24 mouse cellular contexts compared by ENCODE assay signal in genomic region chr9:22353465-22353864, GRCm38 (mm10). TPM values are rescaled to one million over a fixed set of nuclear protein-coding genes. Genes with fewer than 3 reads are reported as not detected.
DNase-seq lines count a peak whose midpoint lies in the region; ATAC-seq and TF ChIP-seq lines count a peak whose summit lies in the region.
"Had no signal": no experiment of that assay in that cellular context is flagged by ENCODE, and none has a peak within 500 bp of the region (broad histone marks: within the 10 kb centered on the region; RNA-seq: fewer than 3 reads in every experiment).

No protein-coding gene starts in this region.

- H3K4me1 ChIP-seq in intestine, postnatal 0 days (replicated peaks; ENCODE audit: control insufficient read depth, insufficient read depth, low read length), result no peaks in the 10 kb centered on the region
- H3K4me1 ChIP-seq in intestine, embryonic 16.5 days (ENCODE audit: control insufficient read depth, insufficient read depth, low read length), result no peaks in the 10 kb centered on the region
- no peaks in the 10 kb centered on the region for H3K4me1 ChIP-seq in testis, adult 2 months (ENCODE audit: control insufficient read depth, insufficient read depth, low read length)
- no peaks in the 10 kb centered on the region for H3K4me1 ChIP-seq in liver, embryonic 12.5 days
- H3K4me1 ChIP-seq: hindbrain, embryonic 15.5 days; limb, embryonic 13.5 days; midbrain, embryonic 15.5 days had no signal

- TF ChIP-seq POLR2A in testis, adult 2 months (IDR thresholded peaks at IDR 0.05; ENCODE audit: control insufficient read depth, low read depth, low read length), result no peak

- peaks cover 33% of the 10 kb centered on the region for H3K36me3 ChIP-seq in intestine, postnatal 0 days (ENCODE audit: control insufficient read depth, insufficient read depth)
- peaks cover 17% of the 10 kb centered on the region; the same call in 1 of the 2 replicates for H3K36me3 ChIP-seq in intestine, embryonic 16.5 days (ENCODE audit: control insufficient read depth, insufficient read depth, low read length)
- peaks cover under 1% of the 10 kb centered on the region for H3K36me3 ChIP-seq in testis, adult 2 months (ENCODE audit: control insufficient read depth, insufficient read depth, low read length)
- peaks cover 86% of the 10 kb centered on the region for H3K36me3 ChIP-seq in liver, embryonic 12.5 days
- H3K36me3 ChIP-seq: hindbrain, embryonic 15.5 days; midbrain, embryonic 15.5 days had no signal

- no peak overlapping the region for H3K9ac ChIP-seq in intestine, postnatal 0 days (ENCODE audit: low read depth, low read length)
- no peak overlapping the region for H3K9ac ChIP-seq in intestine, embryonic 16.5 days (ENCODE audit: low read depth, low read length)
- H3K9ac ChIP-seq in liver, embryonic 12.5 days, result no peak overlapping the region
- H3K9ac ChIP-seq: hindbrain, embryonic 15.5 days; limb, embryonic 13.5 days; liver, embryonic 14.5 days; midbrain, embryonic 15.5 days had no signal

- H3K27me3 ChIP-seq in intestine, postnatal 0 days (replicated peaks; ENCODE audit: control insufficient read depth, insufficient read depth, low read length), result no peaks in the 10 kb centered on the region
- H3K27me3 ChIP-seq in intestine, embryonic 16.5 days (replicated peaks; ENCODE audit: control insufficient read depth, insufficient read depth, low read length), result no peaks in the 10 kb centered on the region
- H3K27me3 ChIP-seq in testis, adult 2 months (ENCODE audit: control insufficient read depth, insufficient read depth, low read length), result no peaks in the 10 kb centered on the region
- H3K27me3 ChIP-seq in liver, embryonic 12.5 days (replicated peaks), result no peaks in the 10 kb centered on the region
- H3K27me3 ChIP-seq: hindbrain, embryonic 15.5 days; limb, embryonic 13.5 days; megakaryocyte, embryonic 14.5 days; midbrain, embryonic 15.5 days had no signal

- H3K4me3 ChIP-seq in intestine, postnatal 0 days (ENCODE audit: low read depth, low read length), result no peak overlapping the region
- no peak overlapping the region for H3K4me3 ChIP-seq in intestine, embryonic 16.5 days (ENCODE audit: low read length)
- H3K4me3 ChIP-seq in testis, adult 2 months (ENCODE audit: control insufficient read depth, low read depth, low read length), result peak overlapping the region; percentile 73
- H3K4me3 ChIP-seq in liver, embryonic 12.5 days, result no peak overlapping the region
- H3K4me3 ChIP-seq: hindbrain, embryonic 15.5 days; limb, embryonic 13.5 days; megakaryocyte, embryonic 14.5 days; midbrain, embryonic 15.5 days; myocyte had no signal

- H3K27ac ChIP-seq in intestine, postnatal 0 days (ENCODE audit: low read depth, low read length), result no peak overlapping the region
- H3K27ac ChIP-seq in intestine, embryonic 16.5 days (ENCODE audit: low read length), result no peak overlapping the region
- H3K27ac ChIP-seq in testis, adult 2 months (ENCODE audit: control insufficient read depth, insufficient read depth, low read depth, low read length), result no peak overlapping the region
- H3K27ac ChIP-seq in liver, embryonic 12.5 days, result no peak overlapping the region
- H3K27ac ChIP-seq: hindbrain, embryonic 15.5 days; limb, embryonic 13.5 days; liver, embryonic 14.5 days; midbrain, embryonic 15.5 days had no signal

- 0 out of 2 replicates have a peak, but pooled peaks have one; percentile 15 for TF ChIP-seq CTCF in intestine, postnatal 0 days (IDR thresholded peaks at IDR 0.05; ENCODE audit: low read depth)
- no peak for TF ChIP-seq CTCF in testis, adult 2 months (IDR thresholded peaks at IDR 0.05; ENCODE audit: control insufficient read depth, insufficient read depth, insufficient replicate concordance, low read depth, low read length)

- no peak for ATAC-seq in intestine, postnatal 0 days
- ATAC-seq in intestine, embryonic 16.5 days, result no peak
- no peak for ATAC-seq in liver, embryonic 12.5 days
- ATAC-seq: midbrain, embryonic 15.5 days had no signal

- H3K9me3 ChIP-seq in intestine, postnatal 0 days (ENCODE audit: control insufficient read depth), result no peaks in the 10 kb centered on the region
- no peaks in the 10 kb centered on the region for H3K9me3 ChIP-seq in intestine, embryonic 16.5 days (ENCODE audit: control insufficient read depth, low read length)
- H3K9me3 ChIP-seq in liver, embryonic 12.5 days (replicated peaks), result no peaks in the 10 kb centered on the region
- H3K9me3 ChIP-seq: hindbrain, embryonic 15.5 days; limb, embryonic 13.5 days; megakaryocyte, embryonic 14.5 days; midbrain, embryonic 15.5 days had no signal

- H3K4me2 ChIP-seq in intestine, postnatal 0 days (replicated peaks; ENCODE audit: low read depth), result no peak overlapping the region
- no peak overlapping the region for H3K4me2 ChIP-seq in intestine, embryonic 16.5 days (ENCODE audit: low read depth, low read length)
- H3K4me2 ChIP-seq in liver, embryonic 12.5 days, result no peak overlapping the region
- H3K4me2 ChIP-seq: hindbrain, embryonic 15.5 days; limb, embryonic 13.5 days; midbrain, embryonic 15.5 days had no signal

- 97% methylated on average over 5 of the region's 5 CpGs for WGBS in intestine, postnatal 0 days
- 92% methylated on average over 5 of the region's 5 CpGs for WGBS in intestine, embryonic 16.5 days
- WGBS in liver, embryonic 12.5 days (ENCODE audit: insufficient replicate concordance), result 87% methylated on average over 5 of the region's 5 CpGs

- DNase-seq in testis, postnatal 14 days (ENCODE audit: low spot score), result no peak
- peak; percentile 18 for DNase-seq in WW6 (ENCODE audit: low read depth, low spot score)
- no peak for DNase-seq in cerebellum, postnatal 10 days
- DNase-seq: adrenal gland, adult 8-10 months; B cell, adult 2 months; cerebellum, adult 9-11 months; embryo, embryonic 11 days; gastrocnemius, postnatal 10 days; heart, adult 18-20 months; heart, postnatal 36 days; kidney, adult 11 months; layer of hippocampus, postnatal 36 days; lung, postnatal 14 days; thymus, adult 18-20 months had no signal

RNA-seq across cellular contexts. Expression of gene Anln, which starts 35.5 kb away (rescaled TPM):
- polyA plus RNA-seq in intestine, postnatal 0 days (2015; fragmentation: Nextera tagmentation; extraction: Ambion mirVana), result 9.9 and 10.9 TPM in 2 replicates
- 35.7 and 36.0 TPM in 2 replicates for polyA plus RNA-seq in intestine, embryonic 16.5 days (2015; fragmentation: Nextera tagmentation; extraction: Ambion mirVana)
- polyA plus RNA-seq in testis, adult 2 months (2012; rRNA removed), result 5.1 and 6.3 TPM in 2 replicates
- 35.2 and 35.3 TPM in 2 replicates for polyA plus RNA-seq in liver, embryonic 12.5 days (2016; fragmentation: Nextera tagmentation; extraction: Ambion mirVana)

RNA-seq across cellular contexts. Expression of gene Zfp810, which starts 46.0 kb away (rescaled TPM):
- polyA plus RNA-seq in intestine, postnatal 0 days (2015; fragmentation: Nextera tagmentation; extraction: Ambion mirVana), result 7.7 and 8.4 TPM in 2 replicates
- 11.8 and 12.7 TPM in 2 replicates for polyA plus RNA-seq in intestine, embryonic 16.5 days (2015; fragmentation: Nextera tagmentation; extraction: Ambion mirVana)
- 2.5 and 2.6 TPM in 2 replicates for polyA plus RNA-seq in testis, adult 2 months (2012; rRNA removed)
- 4.9 and 5.0 TPM in 2 replicates for polyA plus RNA-seq in liver, embryonic 12.5 days (2016; fragmentation: Nextera tagmentation; extraction: Ambion mirVana)

RNA-seq across cellular contexts. Expression of gene 9530077C05Rik, which starts 57.8 kb away (rescaled TPM):
- polyA plus RNA-seq in intestine, postnatal 0 days (2015; fragmentation: Nextera tagmentation; extraction: Ambion mirVana), result 1.8 and 2.0 TPM in 2 replicates
- polyA plus RNA-seq in intestine, embryonic 16.5 days (2015; fragmentation: Nextera tagmentation; extraction: Ambion mirVana), result 3.0 and 3.4 TPM in 2 replicates
- 43.0 and 44.2 TPM in 2 replicates for polyA plus RNA-seq in testis, adult 2 months (2012; rRNA removed)
- 2.1 and 2.2 TPM in 2 replicates for polyA plus RNA-seq in liver, embryonic 12.5 days (2016; fragmentation: Nextera tagmentation; extraction: Ambion mirVana)
